Mouse (Mus musculus) limb, embryonic 11.5 days (tissue): ENCODE results near the gene Vmn1r129. TPM values are rescaled to one million over a fixed set of nuclear protein-coding genes. Genes with fewer than 3 reads are reported as not detected.
"Not testable (repeated sequence)": the region's sequence is repeated elsewhere in the genome, so short reads cannot be mapped to it uniquely, and the experiment has no call there.

Experiments used
- ATAC-seq: fragments of 200-750 bp; cut with Nextera tagmentation; 2 replicates; pipeline ENCODE4 v1.8.0; 2017; ENCODE audit warnings: low read depth; ENCODE audit not compliant: insufficient number of reproducible peaks, low FRiP score, low TSS enrichment
- DNase-seq: peaks from one replicate; pipeline ENCODE4 v3.0.0-alpha.2; 2015; ENCODE audit warnings: low spot score
- H3K27ac ChIP-seq: fragments of 300-500 bp; sonication (generic); replicated peaks from 2 replicates; pipeline ENCODE4 v1.5.1; 2014; ENCODE audit warnings: low read depth, mild to moderate bottlenecking, low read length
- H3K27me3 ChIP-seq: fragments of 300-500 bp; sonication (generic); 2 replicates; pipeline ENCODE4 v1.6.1; 2014; ENCODE audit warnings: mild to moderate bottlenecking, low read length, mixed read lengths; ENCODE audit not compliant: control insufficient read depth, insufficient read depth
- H3K36me3 ChIP-seq: fragments of 300-500 bp; sonication (generic); 2 replicates; pipeline ENCODE4 v1.6.1; 2014; ENCODE audit warnings: mild to moderate bottlenecking, low read length, moderate library complexity, mixed read lengths; ENCODE audit not compliant: control insufficient read depth, insufficient read depth
- H3K4me1 ChIP-seq: fragments of 300-500 bp; sonication (generic); 2 replicates; pipeline ENCODE4 v1.6.1; 2014; ENCODE audit warnings: low read length, mixed read lengths; ENCODE audit not compliant: control insufficient read depth, insufficient read depth
- H3K4me2 ChIP-seq: fragments of 300-500 bp; sonication (generic); 2 replicates; pipeline ENCODE4 v1.6.1; 2014; ENCODE audit warnings: low read depth, mild to moderate bottlenecking, moderate library complexity; ENCODE audit not compliant: severe bottlenecking
- H3K4me3 ChIP-seq: fragments of 300-500 bp; sonication (generic); 2 replicates; pipeline ENCODE4 v1.5.1; 2014; ENCODE audit warnings: low read depth, low read length
- H3K9ac ChIP-seq: fragments of 300-500 bp; sonication (generic); 2 replicates; pipeline ENCODE4 v1.6.1; 2014; ENCODE audit warnings: mild to moderate bottlenecking, low read length
- H3K9me3 ChIP-seq: fragments of 300-500 bp; sonication (generic); 2 replicates; pipeline ENCODE4 v1.6.1; 2016; ENCODE audit warnings: low read length; ENCODE audit not compliant: control insufficient read depth
- WGBS: fragments of 180-500 bp; shearing (Covaris S2); extraction: QIAGEN DNeasy Blood & Tissue Kit; methylation state at CpG from one replicate; pipeline ENCODE4 v1.1.7; 2014; 5-methylcytosine and 5-hydroxymethylcytosine counted together
- polyA plus RNA-seq: library from polyadenylated mRNA; unstranded; fragments of >200 nt; fragmentation: Nextera tagmentation; extraction: Ambion mirVana; gene quantifications from 2 replicates; pipeline ENCODE4 v1.2.1, GENCODE M21; 2014

Gene Vmn1r129
- polyA plus RNA-seq: not detected in 2 replicates

DNA sequence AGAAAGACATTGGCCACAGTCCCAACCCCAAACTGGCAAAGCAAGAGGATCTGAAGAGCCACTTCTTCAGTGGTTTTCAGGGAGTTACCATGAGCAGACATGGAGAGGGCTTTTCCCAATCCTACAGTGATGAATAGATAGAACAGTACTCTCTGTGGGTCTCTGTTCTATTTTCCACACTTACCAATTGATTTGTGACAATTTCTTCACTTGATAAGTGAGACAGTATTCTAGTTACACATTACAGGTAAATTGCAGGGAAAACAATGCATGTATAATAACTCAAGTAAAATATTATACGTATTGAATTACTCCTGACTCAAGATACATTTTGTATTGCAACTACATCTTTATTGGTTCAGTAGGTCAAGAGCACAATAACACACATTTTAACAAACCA is at the start of gene Vmn1r129:
Gene Vmn1r129 (minus strand): TSS at position 101 of the 400 bp plus-strand sequence.
- H3K27me3 ChIP-seq: not testable (repeated sequence)

DNA sequence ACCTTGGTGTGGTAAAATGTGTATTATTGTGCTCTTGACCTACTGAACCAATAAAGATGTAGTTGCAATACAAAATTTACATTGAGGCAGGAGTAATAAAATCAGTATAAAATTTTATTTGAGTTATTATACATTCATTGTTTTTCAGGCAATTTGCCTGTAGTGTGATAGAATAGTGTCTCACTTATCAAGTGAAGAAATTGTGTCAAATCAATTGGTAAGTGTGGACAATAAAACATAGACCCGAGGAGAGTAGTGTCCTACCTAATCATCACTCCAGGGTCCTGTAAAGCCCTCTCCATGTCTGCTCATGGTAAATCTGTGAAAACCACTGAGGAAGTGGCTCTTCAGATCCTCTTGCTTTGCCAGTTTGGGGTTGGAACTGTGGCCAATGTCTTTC is 12.0 kb downstream of the Vmn1r129 start, which contains the start of gene Vmn1r128:
Gene Vmn1r128 (plus strand): TSS at position 301 of the 400 bp plus-strand sequence.
- H3K4me2 ChIP-seq, H3K36me3 ChIP-seq, ATAC-seq, DNase-seq, H3K9ac ChIP-seq, H3K4me3 ChIP-seq, H3K9me3 ChIP-seq, H3K27ac ChIP-seq, H3K4me1 ChIP-seq, H3K27me3 ChIP-seq: not testable (repeated sequence)
- WGBS: 63% methylated on average over 1 of the region's 1 CpGs

More for the DNA sequence above, at the start of gene Vmn1r129:
- H3K9me3 ChIP-seq, ATAC-seq, H3K4me3 ChIP-seq, H3K36me3 ChIP-seq, H3K4me2 ChIP-seq, H3K4me1 ChIP-seq, DNase-seq, H3K9ac ChIP-seq, H3K27ac ChIP-seq: not testable (repeated sequence)
- WGBS: no CpG with 5 or more reads among the region's 1 CpGs

GRCm38 (mm10) chr7:21319761-21320160 is 41.3 kb downstream of the Vmn1r129 start, which contains the start of gene Vmn1r127:
Gene Vmn1r127, minus strand, starts transcription at chr7:21319861.
- not testable (repeated sequence) for H3K27me3 ChIP-seq, H3K9ac ChIP-seq, H3K27ac ChIP-seq, ATAC-seq, H3K4me2 ChIP-seq, H3K9me3 ChIP-seq, H3K4me1 ChIP-seq, H3K36me3 ChIP-seq, H3K4me3 ChIP-seq, DNase-seq
- no CpG with 5 or more reads among the region's 3 CpGs for WGBS

Other genes starting within 250 kb of the Vmn1r129 start
- gene Vmn1r122, start 227.2 kb downstream of the Vmn1r129 start, polyA plus RNA-seq: not detected in 2 replicates
- not detected in 2 replicates for gene Vmn1r123, start 199.1 kb downstream of the Vmn1r129 start, polyA plus RNA-seq
- not detected in 2 replicates for gene Gm5157, start 170.9 kb downstream of the Vmn1r129 start, polyA plus RNA-seq
- not detected in 2 replicates for gene Vmn1r124, start 100.7 kb downstream of the Vmn1r129 start, polyA plus RNA-seq
- not detected in 2 replicates for gene Vmn1r125, start 89.1 kb downstream of the Vmn1r129 start, polyA plus RNA-seq
- gene Vmn1r126, start 59.8 kb downstream of the Vmn1r129 start, polyA plus RNA-seq: not detected in 2 replicates
- not detected in 2 replicates for gene Vmn1r127, start 41.4 kb downstream of the Vmn1r129 start, polyA plus RNA-seq
- not detected in 2 replicates for gene Vmn1r128, start 11.9 kb downstream of the Vmn1r129 start, polyA plus RNA-seq
- gene Gm6882, start 71.5 kb upstream of the Vmn1r129 start, polyA plus RNA-seq: not detected in 2 replicates
- not detected in 2 replicates for gene Vmn1r130, start 150.5 kb upstream of the Vmn1r129 start, polyA plus RNA-seq
- gene Vmn1r131, start 184.8 kb upstream of the Vmn1r129 start, polyA plus RNA-seq: not detected in 2 replicates